Mouse (Mus musculus) adrenal gland, postnatal 14 days (tissue): ENCODE measurements around the gene Gm10277. TPM values are rescaled to one million over a fixed set of nuclear protein-coding genes. Genes with fewer than 3 reads are reported as not detected.
A peak's percentile ranks its signal among the peaks of the same experiment; 100 is the strongest.

ENCODE experiments used
- DNase-seq: peaks from one replicate; pipeline ENCODE4 v3.0.0; 2021; ENCODE audit warnings: mixed read lengths
- total RNA-seq: library from RNA; stranded (reverse); gene quantifications from 2 replicates; pipeline ENCODE4 v1.2.3, GENCODE M21; 2021

Gene Gm10277
- total RNA-seq, 1 experiment from 2014 or later = not detected

DNA sequence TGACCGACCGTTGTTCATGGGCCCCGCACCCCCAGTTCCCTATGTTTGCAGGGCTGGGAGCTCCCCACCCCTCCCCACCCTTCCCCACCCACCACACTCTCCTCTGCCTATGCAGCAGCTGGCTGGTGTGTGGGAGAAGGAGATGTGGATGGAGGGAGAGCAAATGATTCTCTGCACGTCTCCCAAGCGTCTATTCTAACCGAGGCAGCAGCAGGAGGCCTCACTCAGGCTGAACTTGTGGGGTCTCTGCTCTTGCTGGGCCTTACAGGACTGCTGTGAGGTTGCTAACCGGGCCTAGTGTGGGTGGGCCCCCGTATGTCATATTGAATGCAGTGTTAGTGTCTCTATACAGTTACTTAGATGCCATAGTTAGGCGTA is 12.9 kb upstream of the Gm10277 start:
- no peak for DNase-seq

GRCm38 (mm10) chr11:77795216-77795615 is 7.7 kb upstream of the Gm10277 start:
- DNase-seq = peak; percentile 47

GRCm38 (mm10) chr11:77793238-77793930 is 5.8 kb upstream of the Gm10277 start:
- DNase-seq = peak; percentile 98

GRCm38 (mm10) chr11:77792566-77792909 is 5.0 kb upstream of the Gm10277 start:
- DNase-seq = no peak

GRCm38 (mm10) chr11:77791752-77792565 is 4.4 kb upstream of the Gm10277 start:
- peak; percentile 83 for DNase-seq

DNA sequence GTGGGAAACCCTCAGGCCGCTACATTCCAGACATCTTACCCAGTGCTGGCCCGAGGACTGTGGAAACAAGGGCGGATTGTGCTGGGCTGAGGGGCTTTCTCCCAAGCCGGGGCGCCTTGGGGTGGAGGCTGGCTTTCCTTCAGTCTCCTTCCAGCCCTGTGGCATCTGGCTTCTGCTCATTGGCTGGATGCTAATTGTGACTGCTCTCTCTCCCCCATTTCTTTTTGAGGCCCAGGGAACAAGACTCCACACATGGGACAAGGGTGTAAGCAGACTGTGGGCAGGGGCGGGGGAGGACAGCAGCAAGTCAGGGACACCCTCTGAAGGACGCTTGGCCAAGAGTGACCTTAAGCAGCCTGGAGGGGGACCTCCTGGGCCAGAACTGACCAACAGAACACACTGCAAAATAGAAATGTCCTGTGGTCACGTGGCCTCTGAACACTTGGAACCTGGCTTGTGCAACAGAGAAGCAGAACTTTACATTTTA is 3.7 kb upstream of the Gm10277 start:
- peak; percentile 70 for DNase-seq

GRCm38 (mm10) chr11:77790286-77790685 is 2.7 kb upstream of the Gm10277 start:
- DNase-seq = no peak

DNA sequence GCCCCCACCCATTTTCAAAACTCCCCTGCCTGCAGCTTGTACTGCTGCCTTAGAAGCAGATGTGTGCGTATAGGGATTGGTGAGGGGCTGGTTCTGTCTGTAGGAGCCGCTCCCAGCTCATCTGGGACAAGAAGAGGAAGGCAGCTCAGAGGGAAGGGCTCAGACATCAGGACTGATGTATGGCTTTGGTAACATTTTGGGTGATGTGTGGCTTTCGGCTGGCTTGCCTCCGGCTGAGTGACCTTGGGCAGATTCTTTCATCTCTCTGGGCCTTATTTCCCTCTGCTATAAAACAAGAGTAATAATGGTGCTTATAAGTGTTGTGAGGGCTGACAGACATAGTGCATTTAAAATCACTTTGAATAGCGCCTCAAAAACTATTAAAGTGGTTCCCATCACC is 2.0 kb upstream of the Gm10277 start:
- DNase-seq = no peak

DNA sequence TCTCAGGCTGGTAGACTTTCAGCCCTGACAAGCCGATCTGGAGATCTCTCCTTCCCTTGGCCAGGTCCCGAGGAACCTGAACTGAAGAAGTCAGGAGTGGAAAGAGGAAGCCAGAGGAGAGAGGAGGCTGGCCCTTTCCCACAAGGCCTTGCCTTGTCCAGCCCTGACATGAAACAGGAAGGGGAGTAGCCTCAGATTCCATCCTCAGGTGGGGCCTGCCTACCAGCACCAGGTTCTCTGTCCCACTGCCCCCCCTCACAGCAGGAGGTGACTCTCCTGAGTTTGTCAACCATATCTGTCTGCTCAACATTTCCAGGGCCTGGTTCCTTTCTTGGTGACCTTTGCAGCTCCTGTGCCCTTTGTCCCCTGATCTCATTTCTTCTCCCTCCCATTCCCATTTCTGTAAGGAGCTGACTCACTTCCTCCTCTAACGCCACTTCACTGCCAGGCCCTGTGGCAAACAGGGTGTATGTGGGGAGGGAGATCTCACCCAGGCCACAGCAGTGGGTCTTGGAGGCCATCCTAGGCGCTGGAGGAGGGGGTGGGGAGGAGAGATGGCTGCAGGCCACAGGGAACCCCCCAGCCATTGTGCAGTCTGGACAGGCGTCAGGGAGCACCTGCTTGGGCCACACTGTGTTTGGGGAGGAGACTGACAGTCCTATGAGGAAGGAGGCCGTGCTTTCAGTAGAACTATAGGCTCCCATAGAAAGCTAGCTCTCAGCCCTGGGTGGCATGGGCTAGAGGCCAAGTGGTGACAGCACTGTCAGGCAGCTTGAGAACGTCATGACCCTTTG is 1.6 kb downstream of the Gm10277 start:
- peak; percentile 70 for DNase-seq

DNA sequence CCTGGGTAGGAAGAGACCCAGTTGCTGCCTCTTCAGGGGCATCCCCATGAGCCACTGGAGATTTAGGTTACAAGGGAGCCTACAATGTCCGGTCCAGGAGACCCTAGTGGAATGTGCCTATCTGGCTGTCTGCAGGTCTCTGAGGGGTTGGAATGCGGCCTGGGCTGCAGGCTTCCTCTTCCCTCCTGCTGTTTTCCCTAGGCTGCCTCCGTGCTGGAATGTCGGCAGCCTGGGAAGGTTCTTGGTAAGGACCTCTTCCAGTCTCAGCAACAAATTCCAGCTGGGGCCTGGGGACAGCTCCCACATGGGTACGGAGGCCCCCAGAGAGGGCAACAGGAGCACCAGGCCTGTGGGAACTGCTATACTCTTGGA is 2.2 kb downstream of the Gm10277 start:
- no peak for DNase-seq

GRCm38 (mm10) chr11:77784894-77785293 is 2.7 kb downstream of the Gm10277 start:
- DNase-seq = no peak

DNA sequence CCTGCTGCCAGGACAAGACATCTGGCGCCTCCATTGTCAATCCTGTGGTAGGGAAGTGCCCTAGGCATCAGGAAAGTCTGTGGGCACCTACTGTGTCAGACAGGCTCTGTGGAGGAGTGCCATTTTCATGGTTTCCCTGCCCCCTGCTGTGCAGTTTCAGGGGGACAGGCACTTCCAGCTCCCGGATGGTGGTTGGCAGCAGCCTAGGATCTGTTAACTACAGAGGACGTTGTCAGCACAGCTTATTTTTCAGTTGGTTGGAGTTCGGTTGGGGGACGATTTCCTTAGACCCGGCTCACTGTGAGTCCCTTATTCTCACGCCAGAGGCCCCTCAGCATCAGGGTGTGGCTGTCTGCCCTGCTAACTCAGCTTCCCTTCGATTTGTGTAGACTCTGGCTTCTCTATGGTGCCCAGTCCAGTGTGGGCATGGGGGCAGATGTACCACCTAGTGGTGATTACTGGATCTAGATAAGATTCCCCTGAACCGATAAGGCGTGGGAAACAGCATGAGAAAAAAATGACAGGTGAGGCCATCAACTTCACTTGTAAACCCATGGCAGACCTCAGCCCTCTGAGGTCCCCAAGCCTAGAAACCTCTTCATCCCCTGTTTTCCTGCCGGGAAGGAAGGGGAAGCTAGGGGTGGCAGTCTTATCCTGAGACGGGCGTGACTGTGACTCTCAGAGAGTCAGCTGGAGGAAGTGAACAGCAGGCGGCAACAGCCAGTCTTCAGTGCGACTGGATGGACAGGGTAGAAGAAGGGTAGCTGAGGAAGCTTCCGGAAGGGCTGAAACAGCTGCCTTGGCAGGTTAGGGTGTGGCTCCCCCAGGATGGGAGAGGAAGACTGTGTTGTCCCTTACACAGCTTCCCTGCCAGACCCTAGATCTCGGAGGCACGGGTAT is 3.5 kb downstream of the Gm10277 start:
- peak; percentile 62 for DNase-seq

GRCm38 (mm10) chr11:77783211-77783746 is 4.3 kb downstream of the Gm10277 start:
- DNase-seq = no peak

DNA sequence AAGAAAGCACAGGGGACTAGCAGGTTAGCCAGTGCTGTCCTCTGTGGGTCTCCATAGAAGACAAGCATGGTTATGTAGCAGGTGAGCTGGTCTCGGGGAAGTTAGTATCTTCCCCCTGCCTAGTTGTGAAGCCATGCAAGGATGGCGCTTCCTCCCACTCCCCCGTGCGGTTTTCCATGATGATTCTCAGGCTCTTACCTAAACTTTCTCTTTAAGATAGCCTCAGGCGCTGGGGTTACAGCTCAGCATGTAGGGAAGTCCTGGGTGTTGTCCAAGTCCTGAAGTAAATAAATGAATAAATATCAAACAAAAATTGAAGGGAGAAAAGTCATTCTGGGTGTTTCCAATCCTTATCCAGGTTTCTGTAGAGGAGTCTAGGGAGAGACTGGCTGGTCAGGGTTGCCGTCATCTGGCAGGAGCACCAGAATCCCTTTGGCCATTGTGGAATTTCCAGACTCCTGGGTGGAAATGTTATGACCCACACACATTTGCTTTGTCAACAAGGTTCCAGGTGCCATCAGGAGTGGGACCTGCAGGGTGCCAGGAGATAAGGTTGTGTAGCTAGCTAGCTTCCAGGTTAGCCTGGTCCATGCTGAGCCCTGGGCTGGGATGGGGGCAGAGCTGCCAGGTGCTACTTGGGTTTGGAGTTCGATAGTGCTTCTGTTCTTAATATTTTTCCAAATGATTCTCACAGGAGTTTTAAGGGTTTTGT is 5.3 kb downstream of the Gm10277 start:
- no peak for DNase-seq

DNA sequence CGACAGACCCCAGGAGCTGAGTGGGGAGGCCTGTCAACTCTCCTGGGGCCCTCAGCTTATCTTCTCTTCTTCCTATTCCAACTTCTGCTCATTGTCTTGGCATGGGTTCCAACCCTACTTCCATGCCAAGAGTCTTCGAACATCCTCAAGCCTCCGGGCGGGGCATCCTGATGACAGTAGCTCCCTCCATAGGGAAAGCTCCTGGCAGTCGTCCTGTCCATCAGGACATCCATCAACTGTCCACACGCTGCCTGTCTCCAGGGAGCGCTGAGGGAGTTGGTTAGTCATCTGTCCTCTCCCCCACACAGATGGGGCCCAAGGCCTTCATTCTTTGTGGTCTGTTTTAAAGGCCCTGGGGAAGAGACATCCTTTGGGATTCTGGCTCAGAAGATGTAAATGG is 6.5 kb downstream of the Gm10277 start:
- peak; percentile 55 for DNase-seq

GRCm38 (mm10) chr11:77779240-77779639 is 8.3 kb downstream of the Gm10277 start:
- DNase-seq = no peak

DNA sequence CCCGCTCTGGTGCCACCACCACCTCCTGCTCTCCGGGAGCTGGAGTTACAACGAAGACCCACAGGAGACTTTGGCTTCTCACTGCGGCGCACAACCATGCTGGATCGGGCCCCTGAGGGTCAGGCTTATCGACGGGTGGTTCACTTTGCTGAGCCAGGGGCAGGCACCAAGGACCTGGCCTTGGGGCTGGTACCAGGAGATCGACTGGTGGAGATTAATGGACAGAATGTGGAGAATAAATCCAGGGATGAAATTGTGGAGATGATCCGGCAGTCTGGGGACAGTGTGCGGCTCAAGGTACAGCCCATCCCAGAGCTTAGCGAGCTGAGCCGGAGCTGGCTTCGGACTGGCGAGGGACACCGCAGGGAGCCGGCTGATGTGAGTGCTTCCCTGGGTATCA is 9.6 kb downstream of the Gm10277 start:
- no peak for DNase-seq

GRCm38 (mm10) chr11:77777436-77777835 is 10.1 kb downstream of the Gm10277 start:
- DNase-seq = no peak

DNA sequence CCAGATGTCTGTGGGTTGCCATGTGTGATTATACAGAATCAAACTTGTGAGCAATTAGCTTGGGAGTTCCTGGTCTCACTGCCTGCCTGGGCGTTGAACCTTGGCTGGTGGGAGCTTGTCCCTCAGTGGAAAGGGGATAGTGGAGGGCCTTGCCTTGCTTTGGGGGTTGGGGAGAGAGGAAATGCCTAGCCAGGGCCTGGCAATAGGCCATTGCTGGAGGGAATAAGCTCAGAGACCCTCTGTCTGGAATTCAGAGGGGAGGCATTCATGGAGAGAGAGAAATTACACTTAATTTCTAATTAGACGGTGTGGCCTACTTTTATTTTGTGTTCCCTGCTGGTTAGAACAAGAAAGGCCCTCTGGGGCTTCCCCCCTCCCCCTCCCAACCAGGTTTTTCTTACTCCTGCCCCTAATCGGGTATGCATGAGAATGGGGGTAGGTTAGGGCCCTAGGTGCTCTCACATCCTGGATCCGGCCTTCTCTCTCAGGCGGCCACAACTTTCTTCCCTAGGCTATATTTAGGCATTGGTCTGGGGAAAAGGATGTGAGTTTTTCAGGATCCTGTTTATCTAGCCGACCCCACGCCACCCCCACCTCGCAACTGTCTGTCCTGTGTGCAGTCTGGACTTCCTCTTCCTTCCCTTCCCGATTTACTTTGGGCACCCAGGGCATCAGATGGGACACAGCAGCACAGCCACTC is 11.7 kb downstream of the Gm10277 start:
- DNase-seq = no peak
